Comparison of ENCODE assay signal across 13 mouse cellular contexts in genomic region chr8:84223322-84224029, GRCm38 (mm10). TPM values are rescaled to one million over a fixed set of nuclear protein-coding genes. Genes with fewer than 3 reads are reported as not detected.
A peak's percentile ranks its signal among the peaks of the same experiment; 100 is the strongest.
DNase-seq lines count a peak whose midpoint lies in the region; ATAC-seq and TF ChIP-seq lines count a peak whose summit lies in the region.
"Had no signal": no experiment of that assay in that cellular context is flagged by ENCODE, and none has a peak within 500 bp of the region (broad histone marks: within the 10 kb centered on the region; RNA-seq: fewer than 3 reads in every experiment).

No protein-coding gene starts in this region.

- no peaks in the 10 kb centered on the region for H3K27me3 ChIP-seq in hindbrain, postnatal 0 days (ENCODE audit: insufficient read depth, low read length)
- no peaks in the 10 kb centered on the region for H3K27me3 ChIP-seq in hindbrain, embryonic 10.5 days (ENCODE audit: insufficient read depth, poor library complexity, severe bottlenecking)
- H3K27me3 ChIP-seq in midbrain, postnatal 0 days (ENCODE audit: insufficient read depth, low read length), result no peaks in the 10 kb centered on the region
- no peaks in the 10 kb centered on the region for H3K27me3 ChIP-seq in midbrain, embryonic 15.5 days (replicated peaks)
- H3K27me3 ChIP-seq in stomach, postnatal 0 days (ENCODE audit: control insufficient read depth, insufficient read depth, low read length), result no peaks in the 10 kb centered on the region

- H3K4me1 ChIP-seq in hindbrain, postnatal 0 days (ENCODE audit: insufficient read depth, low read length), result no peaks in the 10 kb centered on the region
- no peaks in the 10 kb centered on the region for H3K4me1 ChIP-seq in hindbrain, embryonic 10.5 days (replicated peaks)
- no peaks in the 10 kb centered on the region for H3K4me1 ChIP-seq in midbrain, postnatal 0 days (ENCODE audit: insufficient read depth, low read length)
- H3K4me1 ChIP-seq in midbrain, embryonic 15.5 days, result no peaks in the 10 kb centered on the region
- H3K4me1 ChIP-seq in stomach, postnatal 0 days (replicated peaks; ENCODE audit: control insufficient read depth, insufficient read depth), result no peaks in the 10 kb centered on the region

- no peak overlapping the region for H3K27ac ChIP-seq in hindbrain, postnatal 0 days
- no peak overlapping the region for H3K27ac ChIP-seq in hindbrain, embryonic 10.5 days
- H3K27ac ChIP-seq in midbrain, postnatal 0 days (ENCODE audit: low read depth, low read length), result no peak overlapping the region
- H3K27ac ChIP-seq in midbrain, embryonic 15.5 days, result no peak overlapping the region
- H3K27ac ChIP-seq in stomach, postnatal 0 days (replicated peaks), result no peak overlapping the region
- H3K27ac ChIP-seq: kidney, postnatal 0 days had no signal

- H3K9me3 ChIP-seq in hindbrain, postnatal 0 days (ENCODE audit: low read length), result no peaks in the 10 kb centered on the region
- H3K9me3 ChIP-seq in hindbrain, embryonic 10.5 days, result no peaks in the 10 kb centered on the region
- H3K9me3 ChIP-seq in midbrain, postnatal 0 days (ENCODE audit: low read length), result no peaks in the 10 kb centered on the region
- H3K9me3 ChIP-seq in midbrain, embryonic 15.5 days, result no peaks in the 10 kb centered on the region
- no peaks in the 10 kb centered on the region for H3K9me3 ChIP-seq in stomach, postnatal 0 days (ENCODE audit: control insufficient read depth, low read length)

- H3K4me2 ChIP-seq in hindbrain, postnatal 0 days (ENCODE audit: low read depth, low read length), result no peak overlapping the region
- H3K4me2 ChIP-seq in midbrain, postnatal 0 days (ENCODE audit: low read depth, low read length, poor library complexity, severe bottlenecking), result no peak overlapping the region
- H3K4me2 ChIP-seq in midbrain, embryonic 15.5 days, result no peak overlapping the region
- H3K4me2 ChIP-seq in stomach, postnatal 0 days (replicated peaks; ENCODE audit: low read depth), result no peak overlapping the region

- H3K4me3 ChIP-seq in hindbrain, postnatal 0 days (ENCODE audit: low read length), result no peak overlapping the region
- no peak overlapping the region for H3K4me3 ChIP-seq in hindbrain, embryonic 10.5 days
- H3K4me3 ChIP-seq in midbrain, postnatal 0 days (ENCODE audit: low read depth, low read length), result no peak overlapping the region
- no peak overlapping the region for H3K4me3 ChIP-seq in midbrain, embryonic 15.5 days
- no peak overlapping the region for H3K4me3 ChIP-seq in stomach, postnatal 0 days (ENCODE audit: low read depth, low read length)
- H3K4me3 ChIP-seq: myocyte had no signal

- no peak for TF ChIP-seq EP300 in stomach, postnatal 0 days (optimal IDR thresholded peaks at IDR 0.05)

- peaks cover 71% of the 10 kb centered on the region for H3K36me3 ChIP-seq in hindbrain, postnatal 0 days (ENCODE audit: insufficient read depth, low read length)
- H3K36me3 ChIP-seq in hindbrain, embryonic 10.5 days, result peaks cover 98% of the 10 kb centered on the region
- peaks cover 78% of the 10 kb centered on the region for H3K36me3 ChIP-seq in midbrain, postnatal 0 days (ENCODE audit: insufficient read depth, low read length)
- peaks cover 80% of the 10 kb centered on the region for H3K36me3 ChIP-seq in midbrain, embryonic 15.5 days (replicated peaks)
- H3K36me3 ChIP-seq in stomach, postnatal 0 days (ENCODE audit: control insufficient read depth, insufficient read depth, low read length), result peaks cover 50% of the 10 kb centered on the region

- TF ChIP-seq CTCF in hindbrain, postnatal 0 days (IDR thresholded peaks at IDR 0.05; ENCODE audit: low read depth), result no peak
- TF ChIP-seq CTCF in midbrain, postnatal 0 days (IDR thresholded peaks at IDR 0.05), result no peak
- no peak for TF ChIP-seq CTCF in stomach, postnatal 0 days (IDR thresholded peaks at IDR 0.05; ENCODE audit: low read depth)

- peak; percentile 44; the same call in 1 of the 2 replicates for ATAC-seq in hindbrain, postnatal 0 days
- ATAC-seq in midbrain, postnatal 0 days (ENCODE audit: low FRiP score), result no peak
- no peak for ATAC-seq in midbrain, embryonic 15.5 days (replicated peaks)
- peak; percentile 47 for ATAC-seq in stomach, postnatal 0 days (ENCODE audit: low FRiP score, low TSS enrichment)
- no peak for ATAC-seq in CD4-positive, CD25-positive, alpha-beta regulatory T cell, adult 4 months

- DNase-seq in adrenal gland, postnatal 10 days, result peak; percentile 58
- DNase-seq in adrenal gland, adult 18-20 months (ENCODE audit: low spot score in 2 of 2), result no peak
- DNase-seq in hindbrain, postnatal 0 days (ENCODE audit: low spot score), result no peak
- no peak for DNase-seq in hindbrain, embryonic 10.5 days (ENCODE audit: low spot score)
- DNase-seq in midbrain, postnatal 0 days (ENCODE audit: low spot score), result no peak
- peak; percentile 29 for DNase-seq in stomach, postnatal 0 days (ENCODE audit: low spot score)
- DNase-seq: cerebellum, postnatal 10 days; spleen, adult 18-20 months had no signal

- WGBS in hindbrain, postnatal 0 days, result 84% methylated on average over 21 of the region's 21 CpGs
- 83% methylated on average over 21 of the region's 21 CpGs for WGBS in hindbrain, embryonic 10.5 days
- WGBS in midbrain, postnatal 0 days, result 83% methylated on average over 21 of the region's 21 CpGs
- WGBS in midbrain, embryonic 15.5 days, result 76% methylated on average over 21 of the region's 21 CpGs
- WGBS in stomach, postnatal 0 days, result 84% methylated on average over 21 of the region's 21 CpGs

- H3K9ac ChIP-seq in hindbrain, postnatal 0 days (replicated peaks; ENCODE audit: low read length), result no peak overlapping the region
- 0 out of 2 replicates have a peak overlapping the region, but pooled peaks have one; percentile 8 for H3K9ac ChIP-seq in midbrain, postnatal 0 days (replicated peaks; ENCODE audit: low read length, poor library complexity, severe bottlenecking)
- no peak overlapping the region for H3K9ac ChIP-seq in midbrain, embryonic 15.5 days
- no peak overlapping the region for H3K9ac ChIP-seq in stomach, postnatal 0 days (ENCODE audit: low read length)

RNA-seq across cellular contexts. Expression of gene Zswim4, which starts 13.4 kb away (rescaled TPM):
- total RNA-seq in adrenal gland, postnatal 10 days (2021), result 10 to 100 TPM; 22.7 to 26.3 TPM
- 10 to 100 TPM; 36.4 to 56.0 TPM for total RNA-seq in adrenal gland, adult 18-20 months (2021)
- total RNA-seq in hindbrain, postnatal 0 days (2014; rRNA removed), result 44.1 and 50.6 TPM in 2 replicates
- polyA plus RNA-seq in hindbrain, postnatal 0 days (2015; fragmentation: Nextera tagmentation; extraction: Ambion mirVana), result 11.0 and 11.3 TPM in 2 replicates
- polyA plus RNA-seq in hindbrain, embryonic 10.5 days (2016; fragmentation: Nextera tagmentation; extraction: Ambion mirVana), result 36.9 and 53.5 TPM in 2 replicates
- total RNA-seq in midbrain, postnatal 0 days (2014; rRNA removed), result 37.7 and 41.8 TPM in 2 replicates
- 11.8 and 11.9 TPM in 2 replicates for polyA plus RNA-seq in midbrain, postnatal 0 days (2015; fragmentation: Nextera tagmentation; extraction: Ambion mirVana)
- 33.2 and 33.3 TPM in 2 replicates for polyA plus RNA-seq in midbrain, embryonic 15.5 days (2015; fragmentation: Nextera tagmentation; extraction: Ambion mirVana)
- polyA plus RNA-seq in stomach, postnatal 0 days (2015; fragmentation: Nextera tagmentation; extraction: Ambion mirVana), result 8.0 and 9.7 TPM in 2 replicates
- polyA plus RNA-seq in CD4-positive, CD25-positive, alpha-beta regulatory T cell, adult 4 months (2017; shearing (Covaris generic)), result 1 to 10 TPM; 3.3 to 4.3 TPM

RNA-seq across cellular contexts. Expression of gene D8Ertd738e, which starts 26.0 kb away (rescaled TPM):
- 100 to 1,000 TPM; 210 to 233 TPM for total RNA-seq in adrenal gland, postnatal 10 days (2021)
- total RNA-seq in adrenal gland, adult 18-20 months (2021), result 100 to 1,000 TPM; 292 to 304 TPM
- 69.4 and 79.5 TPM in 2 replicates for total RNA-seq in hindbrain, postnatal 0 days (2014; rRNA removed)
- 318 and 325 TPM in 2 replicates for polyA plus RNA-seq in hindbrain, postnatal 0 days (2015; fragmentation: Nextera tagmentation; extraction: Ambion mirVana)
- 386 TPM in 2 replicates for polyA plus RNA-seq in hindbrain, embryonic 10.5 days (2016; fragmentation: Nextera tagmentation; extraction: Ambion mirVana)
- total RNA-seq in midbrain, postnatal 0 days (2014; rRNA removed), result 110 and 143 TPM in 2 replicates
- polyA plus RNA-seq in midbrain, postnatal 0 days (2015; fragmentation: Nextera tagmentation; extraction: Ambion mirVana), result 274 and 297 TPM in 2 replicates
- 225 and 244 TPM in 2 replicates for polyA plus RNA-seq in midbrain, embryonic 15.5 days (2015; fragmentation: Nextera tagmentation; extraction: Ambion mirVana)
- 299 and 309 TPM in 2 replicates for polyA plus RNA-seq in stomach, postnatal 0 days (2015; fragmentation: Nextera tagmentation; extraction: Ambion mirVana)
- polyA plus RNA-seq in CD4-positive, CD25-positive, alpha-beta regulatory T cell, adult 4 months (2017; shearing (Covaris generic)), result 100 to 1,000 TPM; 365 to 370 TPM

RNA-seq across cellular contexts. Expression of gene Mri1, which starts 33.6 kb away (rescaled TPM):
- total RNA-seq in adrenal gland, postnatal 10 days (2021), result 10 to 100 TPM; 28.0 to 34.4 TPM
- total RNA-seq in adrenal gland, adult 18-20 months (2021), result 10 to 100 TPM; 26.2 to 33.4 TPM
- total RNA-seq in hindbrain, postnatal 0 days (2014; rRNA removed), result 46.1 and 71.6 TPM in 2 replicates
- polyA plus RNA-seq in hindbrain, postnatal 0 days (2015; fragmentation: Nextera tagmentation; extraction: Ambion mirVana), result 41.6 and 44.7 TPM in 2 replicates
- 65.3 and 72.1 TPM in 2 replicates for polyA plus RNA-seq in hindbrain, embryonic 10.5 days (2016; fragmentation: Nextera tagmentation; extraction: Ambion mirVana)
- 28.8 and 31.7 TPM in 2 replicates for total RNA-seq in midbrain, postnatal 0 days (2014; rRNA removed)
- 39.4 and 40.5 TPM in 2 replicates for polyA plus RNA-seq in midbrain, postnatal 0 days (2015; fragmentation: Nextera tagmentation; extraction: Ambion mirVana)
- 49.4 and 50.9 TPM in 2 replicates for polyA plus RNA-seq in midbrain, embryonic 15.5 days (2015; fragmentation: Nextera tagmentation; extraction: Ambion mirVana)
- polyA plus RNA-seq in stomach, postnatal 0 days (2015; fragmentation: Nextera tagmentation; extraction: Ambion mirVana), result 61.7 and 62.7 TPM in 2 replicates
- 1 to 10 TPM; 7.2 to 9.5 TPM for polyA plus RNA-seq in CD4-positive, CD25-positive, alpha-beta regulatory T cell, adult 4 months (2017; shearing (Covaris generic))

RNA-seq across cellular contexts. Expression of gene Nanos3, which starts 38.5 kb away (rescaled TPM):
- 1 to 10 TPM in 1 of 2 experiments, under 1 TPM in 1; 0.96 to 2.3 TPM for total RNA-seq in adrenal gland, postnatal 10 days (2021)
- total RNA-seq in adrenal gland, adult 18-20 months (2021), result under 1 TPM in 1 of 2 experiments, not detected in 1; 0.61 TPM
- total RNA-seq in hindbrain, postnatal 0 days (2014; rRNA removed), result 2.3 and 3.2 TPM in 2 replicates
- 11.5 and 15.5 TPM in 2 replicates for polyA plus RNA-seq in hindbrain, postnatal 0 days (2015; fragmentation: Nextera tagmentation; extraction: Ambion mirVana)
- polyA plus RNA-seq in hindbrain, embryonic 10.5 days (2016; fragmentation: Nextera tagmentation; extraction: Ambion mirVana), result 2.5 and 6.8 TPM in 2 replicates
- total RNA-seq in midbrain, postnatal 0 days (2014; rRNA removed), result 0.27 and 4.6 TPM in 2 replicates
- 14.0 and 15.3 TPM in 2 replicates for polyA plus RNA-seq in midbrain, postnatal 0 days (2015; fragmentation: Nextera tagmentation; extraction: Ambion mirVana)
- polyA plus RNA-seq in midbrain, embryonic 15.5 days (2015; fragmentation: Nextera tagmentation; extraction: Ambion mirVana), result 8.1 and 8.5 TPM in 2 replicates
- polyA plus RNA-seq in stomach, postnatal 0 days (2015; fragmentation: Nextera tagmentation; extraction: Ambion mirVana), result 2.0 and 4.4 TPM in 2 replicates
- under 1 TPM in 1 of 2 experiments, not detected in 1; 0.81 TPM for polyA plus RNA-seq in CD4-positive, CD25-positive, alpha-beta regulatory T cell, adult 4 months (2017; shearing (Covaris generic))
- total RNA-seq: hematopoietic stem cell, adult 5-6 weeks had no signal

RNA-seq across cellular contexts. Expression of gene Ccdc130, which starts 46.7 kb away (rescaled TPM):
- 10 to 100 TPM; 14.2 to 16.5 TPM for total RNA-seq in adrenal gland, postnatal 10 days (2021)
- total RNA-seq in adrenal gland, adult 18-20 months (2021), result 10 to 100 TPM; 18.7 to 19.4 TPM
- total RNA-seq in hindbrain, postnatal 0 days (2014; rRNA removed), result 6.0 and 7.5 TPM in 2 replicates
- polyA plus RNA-seq in hindbrain, postnatal 0 days (2015; fragmentation: Nextera tagmentation; extraction: Ambion mirVana), result 12.4 and 12.9 TPM in 2 replicates
- polyA plus RNA-seq in hindbrain, embryonic 10.5 days (2016; fragmentation: Nextera tagmentation; extraction: Ambion mirVana), result 22.2 and 27.2 TPM in 2 replicates
- total RNA-seq in midbrain, postnatal 0 days (2014; rRNA removed), result 9.5 and 13.6 TPM in 2 replicates
- polyA plus RNA-seq in midbrain, postnatal 0 days (2015; fragmentation: Nextera tagmentation; extraction: Ambion mirVana), result 14.0 and 14.4 TPM in 2 replicates
- 22.8 and 26.6 TPM in 2 replicates for polyA plus RNA-seq in midbrain, embryonic 15.5 days (2015; fragmentation: Nextera tagmentation; extraction: Ambion mirVana)
- 10.1 and 10.4 TPM in 2 replicates for polyA plus RNA-seq in stomach, postnatal 0 days (2015; fragmentation: Nextera tagmentation; extraction: Ambion mirVana)
- polyA plus RNA-seq in CD4-positive, CD25-positive, alpha-beta regulatory T cell, adult 4 months (2017; shearing (Covaris generic)), result 10 to 100 TPM; 52.0 to 56.6 TPM

Comparison
In these comparisons a context has a peak if more than half of its experiments do, and no peak if none do; other contexts are left out.
1. DNase-seq: peak in adrenal gland, postnatal 10 days (single experiment) and stomach, postnatal 0 days (single experiment); none in adrenal gland, adult 18-20 months (0 of 2), hindbrain, postnatal 0 days (single experiment), hindbrain, embryonic 10.5 days (single experiment) and midbrain, postnatal 0 days (single experiment).
2. ATAC-seq: peak in hindbrain, postnatal 0 days (single experiment) and stomach, postnatal 0 days (single experiment); none in midbrain, postnatal 0 days (single experiment), midbrain, embryonic 15.5 days (single experiment) and CD4-positive, CD25-positive, alpha-beta regulatory T cell, adult 4 months (single experiment).